Mouse (Mus musculus) kidney, adult 2 months (tissue): ENCODE data around the gene Acad9. TPM values are rescaled to one million over a fixed set of nuclear protein-coding genes. Genes with fewer than 3 reads are reported as not detected.
A peak's percentile ranks its signal among the peaks of the same experiment; 100 is the strongest.

Source experiments
- DNase-seq: peaks from one replicate; pipeline ENCODE4 v3.0.0; 2021
- H3K27ac ChIP-seq: fragments of 200-500 bp; 2 replicates; pipeline ENCODE4 v1.5.1; 2012; ENCODE audit warnings: low read depth, low read length, control low read depth, inconsistent platforms; ENCODE audit not compliant: insufficient read depth
- H3K27me3 ChIP-seq: fragments of 200-500 bp; replicated peaks from 2 replicates; pipeline ENCODE4 v1.6.1; 2012; ENCODE audit warnings: mild to moderate bottlenecking, moderate library complexity, low read length, inconsistent platforms; ENCODE audit not compliant: control insufficient read depth, insufficient read depth
- H3K36me3 ChIP-seq: fragments of 200-500 bp; 2 replicates; pipeline ENCODE4 v1.6.1; 2012; ENCODE audit warnings: mild to moderate bottlenecking, moderate library complexity, low read length, inconsistent platforms; ENCODE audit not compliant: control insufficient read depth, insufficient read depth
- H3K4me1 ChIP-seq: fragments of 200-500 bp; 2 replicates; pipeline ENCODE4 v1.6.1; 2011; ENCODE audit warnings: low read length; ENCODE audit not compliant: control insufficient read depth, insufficient read depth
- H3K4me3 ChIP-seq: fragments of 200-500 bp; 2 replicates; pipeline ENCODE4 v1.5.1; 2011; ENCODE audit warnings: mild to moderate bottlenecking, low read depth, low read length, control low read depth; ENCODE audit not compliant: insufficient read depth
- CTCF ChIP-seq: fragments of 200-500 bp; conservative IDR thresholded peaks from 2 replicates; pipeline ENCODE4 v1.5.1; 2011; ENCODE audit warnings: low read depth, mild to moderate bottlenecking, control low read depth, low read length, moderate library complexity, mixed read lengths; ENCODE audit not compliant: insufficient read depth, insufficient read length
- POLR2A ChIP-seq: fragments of 200-500 bp; IDR thresholded peaks from one replicate; pipeline ENCODE4 v1.6.1; 2011; ENCODE audit warnings: low read depth, low read length, control low read depth
- WGBS: fragments of 180-500 bp; shearing (Covaris S2); methylation state at CpG from one replicate; pipeline ENCODE4 v1.1.7; 2018; 5-methylcytosine and 5-hydroxymethylcytosine counted together
- polyA plus RNA-seq: library from polyadenylated mRNA; depleted of rRNA; stranded (reverse); fragments of >200 nt; gene quantifications from 2 replicates; pipeline ENCODE4 v1.2.3, GENCODE M21; 2012

Gene Acad9
- polyA plus RNA-seq, 1 experiment = 41.1 TPM

DNA sequence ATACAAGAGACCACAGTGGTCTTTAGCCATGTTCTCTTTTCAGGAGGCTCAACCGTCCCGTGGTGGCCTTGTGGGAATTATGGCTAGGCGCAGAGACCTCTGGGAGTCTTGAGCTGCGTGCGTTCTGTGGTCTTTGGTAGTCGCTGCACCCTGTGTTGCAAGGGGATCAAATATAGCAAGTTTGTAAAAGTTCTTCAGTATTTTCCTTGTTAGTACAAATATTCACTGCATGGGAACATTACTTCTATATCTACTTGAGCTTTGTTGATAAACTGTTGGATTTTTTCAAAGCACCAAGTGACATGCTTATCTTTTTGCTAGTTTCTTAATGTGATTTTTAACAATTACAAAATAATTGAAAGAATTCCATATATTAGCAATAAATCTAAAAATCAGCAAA is 12.3 kb upstream of the Acad9 start, which contains the start of gene Ccdc144b:
TSS of gene Ccdc144b (minus strand) at position 101 of the 400 bp plus-strand sequence.
- Histone ChIP-seq H3K4me1 (no peaks in the 10 kb centered on the region), H3K36me3 (no peaks in the 10 kb centered on the region), H3K4me3 (no peak within 1 kb of the TSS), H3K27ac (no peak within 1 kb of the TSS), H3K27me3 (no peaks in the 10 kb centered on the region)
- DNase-seq = no peak
- TF ChIP-seq CTCF = no peak
- no peak for TF ChIP-seq POLR2A
- WGBS = 94% methylated on average over 6 of the region's 6 CpGs

DNA sequence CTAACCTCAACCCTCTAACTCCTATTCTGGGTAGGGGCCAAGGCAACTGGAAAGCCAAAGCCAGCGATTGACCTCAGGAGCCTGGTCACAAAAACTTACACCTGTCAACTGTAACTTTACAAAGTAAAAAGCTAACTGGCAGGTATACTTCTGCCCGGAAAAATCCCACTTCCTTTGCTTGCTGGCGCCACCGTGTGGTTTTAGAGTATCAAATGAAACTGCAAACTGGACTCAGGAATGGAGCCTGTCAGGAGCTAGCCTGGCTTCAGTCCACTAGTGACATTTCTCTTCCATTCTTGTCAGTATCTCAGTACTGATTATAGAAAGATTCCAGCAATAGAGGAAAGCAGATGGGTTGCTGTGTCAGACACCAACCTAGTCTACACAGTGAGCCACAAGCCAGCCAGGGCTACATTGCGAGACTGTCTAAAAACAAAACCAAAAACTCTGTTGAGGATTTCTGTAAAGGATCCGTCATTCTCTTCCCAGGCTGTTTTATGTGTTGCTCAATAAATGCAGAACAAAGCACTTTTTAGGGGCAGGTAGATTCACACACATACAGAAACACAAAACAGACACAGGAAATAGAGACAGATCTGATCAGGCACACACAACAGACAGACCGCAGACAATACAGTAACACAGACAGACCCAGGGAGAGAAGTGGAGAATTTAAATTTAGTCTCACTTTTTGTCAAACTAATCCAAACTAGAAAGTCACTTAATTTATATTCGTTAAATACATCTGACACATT is 5.5 kb upstream of the Acad9 start:
- 34% methylated on average over 8 of the region's 8 CpGs for WGBS
- H3K36me3 ChIP-seq = no peaks in the 10 kb centered on the region
- TF ChIP-seq POLR2A (no peak), CTCF (peak; percentile 77)
- DNase-seq = peak; percentile 81
- no peaks in the 10 kb centered on the region for H3K4me1 ChIP-seq
- H3K27ac ChIP-seq = no peak overlapping the region
- H3K4me3 ChIP-seq = no peak overlapping the region
- no peaks in the 10 kb centered on the region for H3K27me3 ChIP-seq

DNA sequence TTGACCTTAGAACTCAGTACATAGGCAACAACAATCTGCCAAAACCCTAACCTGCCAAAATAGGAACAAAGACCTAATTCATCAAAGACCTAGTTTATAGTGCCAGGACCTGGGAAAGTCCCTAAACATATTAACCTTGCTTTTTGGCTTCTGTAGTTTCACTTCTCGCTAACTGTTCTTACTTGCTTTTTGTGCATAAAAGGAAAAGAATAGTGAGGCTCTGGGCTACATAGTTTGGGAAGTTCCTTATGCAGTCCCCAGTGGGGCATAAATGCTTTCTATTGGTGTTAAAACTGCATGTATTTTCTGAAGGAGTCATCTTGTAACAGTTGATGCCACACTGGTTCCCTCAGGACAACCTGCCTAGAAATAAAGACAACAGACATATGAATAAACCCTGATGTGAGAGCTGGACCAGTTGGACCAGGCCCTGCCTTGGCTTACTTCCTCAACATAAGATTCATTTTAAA is 1.2 kb upstream of the Acad9 start:
- DNase-seq = no peak
- peaks cover 6% of the 10 kb centered on the region; the same call in 1 of the 2 replicates for H3K4me1 ChIP-seq
- no peaks in the 10 kb centered on the region for H3K36me3 ChIP-seq
- WGBS = 83% methylated on average over 1 of the region's 1 CpGs
- TF ChIP-seq POLR2A (no peak), CTCF (no peak)
- no peak overlapping the region for H3K4me3 ChIP-seq
- H3K27me3 ChIP-seq = no peaks in the 10 kb centered on the region
- no peak overlapping the region for H3K27ac ChIP-seq

DNA sequence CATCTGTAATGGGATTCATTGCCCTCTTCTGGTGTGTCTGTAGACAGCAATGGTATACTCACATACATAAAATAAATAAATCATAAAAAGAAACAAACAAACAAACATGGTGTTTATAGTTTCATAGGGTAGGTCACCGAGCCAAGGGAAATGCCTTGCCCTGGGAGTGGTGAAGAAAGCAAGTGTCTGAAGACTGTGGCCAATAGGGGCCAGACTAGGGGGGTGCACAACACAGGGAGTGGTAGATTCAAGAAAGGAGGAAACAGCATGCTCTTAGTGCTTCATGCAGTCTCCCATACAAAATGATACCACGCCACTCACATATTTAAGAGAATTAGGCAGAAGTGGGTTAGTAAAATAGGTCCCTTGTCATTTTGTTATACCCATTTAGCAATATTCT is 613 bp upstream of the Acad9 start:
- Histone ChIP-seq H3K27ac (no peak overlapping the region), H3K4me3 (no peak overlapping the region; the same call in 1 of the 2 replicates), H3K27me3 (no peaks in the 10 kb centered on the region), H3K36me3 (no peaks in the 10 kb centered on the region), H3K4me1 (peaks cover 6% of the 10 kb centered on the region; the same call in 1 of the 2 replicates)
- no peak for DNase-seq
- TF ChIP-seq POLR2A (no peak), CTCF (no peak)
- 96% methylated on average over 2 of the region's 2 CpGs for WGBS

DNA sequence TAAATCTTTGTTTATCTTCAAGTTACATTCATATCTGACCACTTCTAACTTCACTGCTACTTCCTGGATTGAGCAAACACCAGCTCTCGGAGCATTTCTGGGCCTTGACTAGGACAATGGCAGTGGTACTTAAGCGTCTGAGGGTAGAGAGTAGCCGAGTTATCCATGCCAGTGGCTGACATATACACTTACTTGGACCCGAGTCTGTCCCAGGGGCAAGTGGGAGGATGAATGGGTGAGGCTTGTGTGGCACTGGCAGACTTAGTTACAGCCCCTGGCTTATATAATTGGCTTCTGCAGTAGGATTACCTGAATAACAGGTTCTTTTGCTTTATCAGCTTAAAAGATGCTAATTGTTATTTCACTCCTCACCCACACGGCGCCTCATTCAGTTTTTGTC is 2.0 kb downstream of the Acad9 start:
- Histone ChIP-seq H3K27me3 (no peaks in the 10 kb centered on the region), H3K36me3 (no peaks in the 10 kb centered on the region; the same call in 1 of the 2 replicates), H3K4me1 (peaks cover 6% of the 10 kb centered on the region; the same call in 1 of the 2 replicates), H3K4me3 (no peak overlapping the region), H3K27ac (no peak overlapping the region)
- TF ChIP-seq POLR2A = no peak
- no peak for TF ChIP-seq CTCF
- WGBS = 81% methylated on average over 6 of the region's 6 CpGs
- DNase-seq = no peak

DNA sequence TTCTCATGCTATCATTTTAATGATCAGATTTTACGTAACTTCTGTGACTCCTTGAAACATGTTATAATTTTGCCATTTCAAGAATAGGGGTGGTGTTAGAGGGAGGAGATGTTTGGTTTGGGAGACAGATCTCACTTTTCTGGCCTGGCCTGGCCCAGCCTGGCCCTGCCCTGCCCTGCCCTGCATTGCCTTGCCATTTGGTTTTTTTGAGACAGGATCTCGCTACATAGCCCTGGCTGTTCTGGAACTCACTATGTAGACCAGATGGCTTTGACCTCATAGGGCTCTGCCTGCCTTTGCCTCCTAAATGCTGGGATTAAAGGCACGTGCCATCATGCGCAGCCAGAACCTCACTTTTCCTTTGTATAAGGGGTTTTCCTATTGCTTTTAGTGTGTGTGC is 4.7 kb downstream of the Acad9 start:
- H3K27me3 ChIP-seq = no peaks in the 10 kb centered on the region
- no peak overlapping the region for H3K4me3 ChIP-seq
- peaks cover 2% of the 10 kb centered on the region for H3K36me3 ChIP-seq
- no peak overlapping the region for H3K27ac ChIP-seq
- DNase-seq = no peak
- no peak for TF ChIP-seq POLR2A
- no peak for TF ChIP-seq CTCF
- WGBS = 97% methylated on average over 4 of the region's 4 CpGs
- peaks cover 6% of the 10 kb centered on the region; the same call in 1 of the 2 replicates for H3K4me1 ChIP-seq

DNA sequence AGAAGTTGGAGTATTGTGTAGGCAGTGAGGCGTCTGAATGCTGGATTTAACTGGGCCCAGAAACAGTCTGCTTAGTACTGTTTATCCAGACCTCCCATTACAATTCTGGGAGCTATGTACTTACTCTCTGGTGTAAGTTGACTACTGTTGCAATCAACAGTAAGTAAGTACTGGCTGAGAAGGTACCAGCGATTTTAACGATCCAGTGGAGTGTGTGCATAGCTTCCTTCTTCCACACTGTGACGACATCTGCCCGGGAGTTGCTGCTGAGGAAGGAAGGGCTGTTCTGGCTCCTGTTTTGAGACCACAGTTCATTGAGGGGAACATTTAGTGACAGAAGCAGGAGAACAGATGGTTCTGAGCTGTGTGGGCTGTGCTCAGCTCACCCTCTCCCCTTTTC is 5.3 kb downstream of the Acad9 start:
- Histone ChIP-seq H3K27me3 (no peaks in the 10 kb centered on the region), H3K4me3 (no peak overlapping the region), H3K4me1 (peaks cover 6% of the 10 kb centered on the region; the same call in 1 of the 2 replicates), H3K36me3 (peaks cover 2% of the 10 kb centered on the region), H3K27ac (no peak overlapping the region)
- WGBS = 84% methylated on average over 5 of the region's 5 CpGs
- TF ChIP-seq POLR2A (no peak), CTCF (no peak)
- DNase-seq = no peak
